Mouse (Mus musculus) hindlimb bud, embryonic 11.5 days (tissue): ENCODE measurements around the gene Bpifc.

Source experiments
- DNase-seq: peaks from one replicate; pipeline ENCODE4 v3.0.0-alpha.2; 2012; ENCODE audit warnings: low read depth, low spot score; ENCODE audit errors: extremely low spot score

The Bpifc gene

DNA sequence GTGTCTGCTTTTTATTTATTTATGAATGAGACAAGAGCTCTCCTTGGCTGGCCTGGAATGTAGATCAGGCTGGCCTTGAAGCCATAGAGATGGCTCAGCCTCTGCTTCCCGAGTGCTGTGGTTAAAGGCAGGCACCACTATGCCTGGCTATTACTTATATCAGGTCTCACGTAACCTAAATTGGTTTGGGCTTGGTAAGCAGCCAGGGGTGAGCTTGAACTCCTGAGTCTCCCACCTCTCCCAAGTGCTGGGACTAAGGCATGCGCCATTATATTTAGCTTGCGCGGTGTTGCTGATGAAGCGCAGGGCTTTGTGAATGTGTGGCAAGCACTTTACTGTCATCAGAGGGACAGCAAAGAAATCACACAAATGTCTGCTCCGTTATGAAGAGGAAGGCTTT is 6.1 kb upstream of the Bpifc start:
- DNase-seq: no peak

DNA sequence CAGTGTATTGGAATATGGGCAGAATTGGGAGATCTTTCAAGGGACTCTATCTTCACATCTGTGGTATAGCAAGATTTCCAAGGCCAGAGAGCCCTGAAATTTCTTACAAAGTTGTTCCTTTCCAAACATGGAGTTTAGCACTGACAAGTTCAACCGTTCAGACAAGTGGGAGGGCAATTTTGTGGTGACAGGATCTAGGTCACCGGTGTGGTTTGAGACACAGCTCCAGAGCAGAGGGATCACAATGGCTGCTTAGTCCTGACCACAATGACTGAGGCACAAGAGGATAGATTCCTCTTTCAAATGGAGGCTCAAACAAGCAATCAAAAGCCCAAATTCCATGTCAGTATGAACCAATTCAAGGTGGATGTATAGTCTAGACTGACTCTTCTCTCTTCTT is 523 bp downstream of the Bpifc start:
- no peak for DNase-seq

DNA sequence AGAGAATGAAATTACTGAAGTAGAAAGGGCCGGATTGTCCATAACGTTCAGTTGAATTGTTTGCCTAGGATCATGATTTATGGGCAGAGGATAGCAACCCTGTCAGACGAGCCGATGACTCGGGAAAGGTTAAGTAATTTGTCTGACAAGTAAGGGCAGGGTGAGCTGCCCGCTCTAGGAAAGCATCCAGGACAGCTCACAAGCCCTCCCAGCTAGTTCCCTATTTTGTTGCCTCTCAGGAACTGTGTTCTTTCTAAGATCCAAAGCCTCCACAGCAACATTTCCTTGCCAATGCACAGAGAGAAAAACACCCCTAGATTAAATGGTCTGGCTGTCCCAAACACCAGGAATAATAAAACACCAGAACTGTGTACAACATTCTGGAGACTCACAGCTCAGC is 1.1 kb downstream of the Bpifc start:
- no peak for DNase-seq

DNA sequence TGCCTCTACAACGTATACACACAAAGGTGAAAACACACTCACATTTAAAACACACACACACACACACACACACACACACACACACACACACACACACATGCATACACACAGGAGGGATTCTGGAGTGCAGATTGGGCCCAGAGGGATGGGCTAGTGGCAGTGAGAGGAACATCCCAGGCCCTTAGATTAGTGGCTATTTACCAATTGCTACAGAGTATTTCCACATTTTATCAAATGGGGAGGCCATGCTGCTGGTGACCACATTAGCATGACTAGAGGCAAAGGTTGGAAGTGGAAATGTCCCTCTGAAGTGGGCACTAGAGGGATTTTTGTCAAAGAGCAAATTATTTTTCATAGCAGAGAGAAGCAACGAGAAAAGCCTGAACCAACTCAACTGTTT is 2.0 kb downstream of the Bpifc start:
- DNase-seq: no peak

DNA sequence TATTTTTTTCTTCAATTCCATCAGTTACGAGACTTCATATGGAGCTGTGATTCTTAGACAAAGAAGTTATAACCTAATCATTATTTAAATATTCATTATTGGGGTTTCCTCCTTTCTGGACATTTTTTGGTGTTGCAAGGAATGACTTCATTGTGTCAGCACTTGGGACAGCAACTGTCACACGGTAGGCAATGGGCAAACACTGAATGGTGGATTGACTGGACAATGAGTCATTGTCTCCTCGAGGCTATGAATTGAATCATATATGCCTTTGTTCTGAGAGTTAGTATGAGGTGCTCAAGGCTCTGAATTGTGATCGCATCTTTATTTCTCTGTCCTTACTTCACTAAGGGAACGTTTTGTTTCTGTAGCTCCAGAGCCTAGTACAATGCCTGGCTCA is 5.2 kb downstream of the Bpifc start:
- no peak for DNase-seq

DNA sequence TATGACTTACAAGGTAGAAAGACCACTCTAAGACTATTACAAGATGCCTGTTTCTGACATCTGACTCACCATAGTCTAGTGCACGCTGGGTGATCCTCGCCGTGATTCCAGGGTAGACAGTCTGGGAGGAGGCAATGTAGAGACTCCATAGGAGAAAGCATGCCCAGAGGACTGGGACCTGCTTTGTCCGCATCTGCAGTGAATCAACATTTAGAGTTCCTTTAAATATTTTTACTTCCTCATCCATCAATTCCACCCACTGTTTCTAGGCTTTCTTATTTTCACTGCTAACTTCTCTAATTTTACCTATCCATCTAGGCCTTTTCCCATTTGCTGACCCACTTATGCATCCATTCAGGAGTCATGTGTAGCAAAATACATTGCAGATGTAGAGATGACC is 11.2 kb downstream of the Bpifc start:
- DNase-seq: no peak

DNA sequence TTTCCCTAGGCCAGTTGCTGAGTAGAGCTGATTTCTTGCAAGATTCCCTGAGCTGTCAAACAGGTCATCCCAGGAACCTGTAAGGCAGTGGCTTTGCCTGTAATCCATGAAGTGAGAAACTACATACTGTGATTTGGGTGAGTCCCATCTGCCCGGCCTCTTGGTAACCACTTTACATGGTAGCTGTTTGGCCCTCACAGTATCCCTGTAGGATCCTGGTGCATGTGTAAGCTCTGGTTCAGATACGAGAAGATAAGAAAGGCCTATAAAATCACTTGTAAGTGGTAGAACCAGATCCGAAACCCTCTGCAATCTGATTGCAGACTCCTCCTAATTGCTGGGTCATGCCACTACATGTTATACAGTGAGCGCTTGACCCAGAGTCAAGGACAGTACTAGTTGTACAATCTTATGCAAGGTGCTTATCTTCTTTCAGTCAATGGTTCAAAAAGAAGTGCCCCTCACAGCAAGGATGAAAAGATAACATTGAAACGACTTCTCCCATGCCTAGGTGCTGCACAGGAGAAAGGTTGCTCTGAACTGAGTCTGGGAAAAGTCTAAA is 17.1 kb downstream of the Bpifc start:
- no peak for DNase-seq

DNA sequence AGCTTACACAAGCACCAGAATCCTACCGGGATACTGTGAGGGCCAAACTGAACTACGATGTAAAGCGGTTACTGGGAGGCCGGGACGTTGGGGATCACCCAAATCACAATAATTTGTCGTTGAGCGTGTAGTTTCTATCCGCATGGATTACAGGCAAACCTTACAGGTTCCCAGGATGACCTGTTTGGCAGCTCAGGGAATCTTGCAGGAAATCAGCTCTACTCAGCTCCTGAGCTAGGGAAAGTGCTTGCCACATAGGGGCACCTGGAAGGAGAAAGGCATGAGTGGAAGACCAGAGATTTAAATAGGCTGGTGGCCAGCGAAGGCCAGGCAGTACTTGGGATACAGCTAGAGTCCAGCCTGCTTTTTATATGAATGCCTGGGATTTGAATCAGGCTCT is 17.9 kb downstream of the Bpifc start:
- DNase-seq: no peak

DNA sequence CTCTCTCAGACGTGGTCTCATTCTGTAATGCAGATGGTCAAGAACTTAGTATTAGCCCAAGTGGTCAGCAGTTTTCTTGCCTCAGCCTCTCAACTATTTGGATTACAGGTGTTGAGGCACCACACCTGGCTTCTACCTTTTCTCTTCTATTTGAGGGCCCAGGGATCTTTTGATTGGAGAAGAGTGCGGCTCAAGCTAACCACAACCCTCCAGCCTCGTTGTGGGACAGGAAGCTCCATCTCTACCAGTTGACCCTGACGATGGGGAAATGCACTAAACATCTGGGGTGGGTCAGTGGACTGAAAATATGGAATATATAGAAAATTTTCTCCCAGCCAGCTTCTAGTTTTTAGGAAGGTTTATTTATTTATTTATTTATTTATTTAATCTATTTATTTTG is 19.3 kb downstream of the Bpifc start:
- DNase-seq: no peak

DNA sequence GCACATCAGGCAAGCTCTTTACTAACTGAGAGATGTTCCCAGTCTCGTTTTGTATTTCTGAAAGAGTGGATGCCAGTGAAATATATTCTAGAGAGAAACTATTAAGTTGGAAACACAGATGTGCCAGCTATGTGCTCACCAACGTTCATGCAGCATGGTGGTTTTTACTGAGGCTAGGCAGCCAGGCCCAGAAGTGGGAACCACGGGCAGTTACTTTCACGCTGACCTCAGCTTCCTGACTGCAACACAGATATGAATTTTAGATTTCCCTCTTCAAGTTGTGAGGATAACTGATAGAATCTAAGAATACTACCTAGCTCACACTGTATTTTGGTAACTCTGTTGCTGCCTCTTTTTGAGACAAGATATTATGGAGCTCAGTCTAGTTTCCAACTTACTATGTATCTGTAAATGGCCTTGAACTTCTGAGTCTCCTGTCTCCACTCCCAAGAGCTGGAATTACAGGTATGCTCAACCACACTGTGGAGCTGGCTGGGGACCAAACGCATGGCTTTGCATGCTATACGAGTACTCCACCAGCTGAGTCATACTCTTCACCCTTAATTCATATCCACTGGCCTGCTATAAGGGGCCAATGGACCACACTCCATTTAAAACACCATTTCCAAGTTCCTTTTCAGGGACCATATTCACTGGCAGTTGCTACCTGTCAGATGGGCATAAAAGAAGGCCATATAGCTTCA is 22.1 kb downstream of the Bpifc start:
- DNase-seq: no peak

DNA sequence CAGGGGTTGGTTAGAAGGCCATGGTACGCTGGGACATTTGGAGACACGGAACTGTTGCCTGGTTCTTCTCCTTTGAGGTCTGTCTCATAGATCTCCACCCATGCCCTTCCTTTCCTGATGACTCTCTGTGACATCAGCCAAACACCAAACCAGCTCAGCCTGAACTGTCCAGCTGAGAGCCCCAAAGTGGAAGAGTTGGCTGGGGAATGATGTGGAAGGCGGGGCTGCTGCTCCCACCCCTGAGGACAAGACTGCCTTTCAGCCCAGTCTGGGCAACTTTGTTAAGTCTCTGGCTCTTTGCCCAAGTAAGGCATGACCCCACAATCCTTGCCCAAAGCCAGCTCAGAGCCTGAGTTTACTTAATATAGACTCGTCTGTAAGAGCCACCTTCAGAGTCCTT is 38.8 kb downstream of the Bpifc start:
- DNase-seq: no peak

DNA sequence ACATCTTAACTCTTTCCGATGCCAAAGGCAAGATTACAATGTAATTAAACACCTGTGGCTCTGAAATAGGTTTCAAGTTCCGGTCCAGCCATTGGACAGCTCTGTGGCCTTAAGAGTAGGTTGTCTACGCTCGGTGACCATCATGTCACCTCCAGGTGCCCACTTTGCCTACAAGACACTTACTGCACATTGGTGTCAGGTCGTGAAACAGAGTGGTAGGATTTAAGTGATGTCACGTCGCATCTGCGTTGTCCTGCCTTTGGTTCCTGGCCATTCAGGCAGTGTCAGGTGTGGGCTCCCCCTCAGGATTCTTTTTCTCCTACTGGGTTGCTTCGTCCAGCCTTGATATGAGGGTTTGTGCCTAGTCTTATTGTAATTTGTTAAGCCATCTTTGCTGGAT is 39.9 kb downstream of the Bpifc start:
- DNase-seq: no peak

DNA sequence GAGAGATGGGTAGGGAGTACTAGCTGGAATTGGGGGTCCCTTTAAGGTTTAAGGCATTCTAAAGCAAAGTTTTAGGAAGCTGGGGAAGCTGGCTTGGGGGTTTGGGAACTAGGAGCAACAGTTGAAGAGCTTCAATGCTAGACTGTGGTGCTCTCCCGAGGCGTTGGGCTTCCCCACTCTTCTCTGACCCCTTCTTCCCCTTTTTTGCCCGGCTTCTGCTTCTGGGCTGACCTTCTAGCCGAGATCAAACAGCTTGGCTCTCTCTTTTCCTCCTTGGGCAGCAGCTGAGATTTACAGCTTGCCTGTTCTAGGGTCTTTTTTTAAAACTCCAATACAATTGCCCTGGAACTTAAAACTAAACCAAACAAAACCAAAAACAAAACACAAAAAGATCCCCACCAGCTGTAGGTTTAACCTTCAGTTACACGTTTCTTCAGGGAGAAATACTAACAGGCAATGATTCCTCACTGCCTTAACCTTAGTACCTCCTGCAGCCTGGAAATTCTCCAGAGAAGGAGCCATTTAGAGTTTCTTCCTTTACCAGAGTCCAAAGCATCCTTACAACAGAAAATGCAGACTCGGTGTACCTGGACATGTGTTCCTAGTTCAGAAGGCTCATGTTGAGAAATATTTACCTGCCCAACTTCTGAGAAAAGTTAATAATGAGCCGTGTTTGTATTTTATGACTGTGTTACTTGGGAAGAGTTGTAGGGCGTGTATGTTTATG is 41.6 kb downstream of the Bpifc start:
- no peak for DNase-seq

DNA sequence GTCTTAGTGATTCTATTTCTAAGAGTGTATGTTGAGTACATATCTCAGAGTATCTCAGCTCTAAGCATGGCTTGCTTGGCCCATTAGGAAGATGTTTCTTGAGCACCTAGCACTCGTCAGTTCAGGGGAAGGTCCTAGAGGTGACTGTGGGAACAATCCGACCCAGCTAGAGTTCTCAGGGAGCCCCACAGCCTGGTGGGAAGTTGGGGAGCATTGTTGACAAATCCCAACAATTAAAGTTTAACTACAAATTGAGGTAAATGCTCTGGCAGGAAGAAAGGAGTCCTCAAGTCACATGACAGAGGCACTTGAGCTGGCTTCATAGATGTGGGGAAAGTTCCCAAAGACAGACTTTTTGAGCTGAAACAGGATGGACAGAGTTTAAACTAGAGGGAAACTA is 43.0 kb downstream of the Bpifc start:
- no peak for DNase-seq

DNA sequence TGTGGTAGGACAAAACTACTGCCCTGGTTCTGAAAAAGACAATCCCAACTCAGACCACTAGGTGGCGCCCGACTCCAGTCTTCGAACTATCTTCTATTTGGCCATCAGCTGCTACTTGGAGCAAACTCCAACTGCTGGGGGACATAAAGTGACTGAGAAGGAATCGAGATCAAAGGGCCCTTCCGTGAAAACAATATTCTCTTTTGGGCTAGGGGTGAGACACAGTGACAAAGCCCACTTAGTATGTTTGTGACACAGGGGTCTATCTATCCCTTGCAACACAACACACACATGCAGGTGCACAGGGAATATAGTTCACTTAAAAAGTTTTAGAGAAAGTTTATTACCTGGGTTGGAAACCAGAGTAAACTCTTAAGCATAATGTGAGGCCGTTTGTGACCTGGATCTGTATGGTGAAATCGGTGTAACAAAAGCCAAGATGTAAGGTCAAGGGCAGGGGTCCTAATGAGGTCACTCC is 43.5 kb downstream of the Bpifc start:
- peak; percentile 42 for DNase-seq

DNA sequence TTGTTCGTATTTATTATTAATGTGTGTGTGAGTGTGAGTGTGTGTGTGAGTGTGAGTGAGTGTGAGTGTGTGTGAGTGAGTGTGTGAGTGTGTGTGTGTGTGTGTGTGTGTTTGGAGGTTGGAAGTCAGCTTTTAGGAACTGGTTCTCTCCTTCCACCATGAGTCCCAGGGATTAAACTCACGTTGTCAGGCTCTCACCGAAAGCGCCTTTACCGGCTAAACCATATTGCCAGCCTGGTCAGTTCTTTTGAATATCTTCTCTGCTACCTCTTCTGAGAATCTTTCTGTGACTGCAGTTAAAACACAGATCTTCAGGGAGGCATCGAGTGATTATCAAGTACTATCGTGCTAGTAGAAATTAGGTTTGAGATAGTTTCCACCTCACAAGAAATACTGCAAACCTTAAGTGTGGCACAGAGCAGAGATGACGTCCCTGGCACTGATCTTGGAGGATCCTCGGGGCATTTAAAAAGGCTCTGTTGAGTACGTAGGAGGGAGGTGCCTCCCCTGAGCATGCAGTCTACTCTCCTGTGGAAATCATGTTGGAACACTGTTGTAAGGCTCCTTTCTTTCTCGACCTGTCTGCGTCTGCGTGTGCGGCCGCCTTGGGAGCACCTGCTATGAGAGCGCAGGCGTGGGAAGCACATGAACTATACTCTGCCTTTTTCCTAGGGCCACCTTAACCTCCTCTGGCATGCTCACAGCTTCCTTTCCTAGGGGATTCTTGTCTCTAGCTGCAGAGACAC is 44.1 kb downstream of the Bpifc start:
- DNase-seq: no peak

DNA sequence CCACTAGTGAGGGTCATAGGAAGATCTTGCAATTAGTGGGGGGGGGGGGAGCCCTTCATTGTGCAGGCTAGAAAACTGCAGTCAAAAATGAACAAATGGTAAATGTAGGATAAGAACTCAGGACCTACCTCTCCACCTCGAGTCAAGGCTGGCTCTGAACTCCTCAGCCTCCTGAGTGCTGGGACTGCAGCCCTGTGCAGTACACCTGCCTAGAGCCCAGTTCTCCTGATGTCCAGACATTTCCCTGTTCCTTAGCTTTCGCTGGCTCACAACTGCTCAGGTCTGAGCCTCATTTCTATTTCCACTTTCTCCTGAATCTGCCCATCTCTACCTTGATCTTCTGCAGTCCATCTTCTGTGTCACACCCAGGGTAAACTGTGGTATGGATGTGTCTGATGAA is 45.2 kb downstream of the Bpifc start:
- DNase-seq: no peak

DNA sequence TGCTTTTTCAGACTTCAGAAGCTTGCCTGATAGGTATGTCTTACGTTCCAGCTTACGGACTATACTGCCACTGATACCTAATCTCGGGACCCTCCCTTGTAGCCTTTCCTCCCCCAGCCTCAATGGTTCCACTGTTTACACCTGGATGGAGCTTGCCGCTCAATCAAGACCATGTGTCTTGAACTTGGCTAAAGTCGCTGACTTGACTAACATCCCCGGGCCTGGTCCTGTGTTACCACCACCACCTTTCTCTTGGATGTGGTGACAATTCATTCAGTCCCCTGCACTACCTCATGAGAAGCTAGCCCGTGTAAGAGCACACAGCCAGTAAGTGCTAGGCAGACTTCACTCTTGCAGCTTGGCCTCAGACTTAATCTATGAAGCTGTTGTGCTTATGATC is 47.4 kb downstream of the Bpifc start:
- DNase-seq: no peak

DNA sequence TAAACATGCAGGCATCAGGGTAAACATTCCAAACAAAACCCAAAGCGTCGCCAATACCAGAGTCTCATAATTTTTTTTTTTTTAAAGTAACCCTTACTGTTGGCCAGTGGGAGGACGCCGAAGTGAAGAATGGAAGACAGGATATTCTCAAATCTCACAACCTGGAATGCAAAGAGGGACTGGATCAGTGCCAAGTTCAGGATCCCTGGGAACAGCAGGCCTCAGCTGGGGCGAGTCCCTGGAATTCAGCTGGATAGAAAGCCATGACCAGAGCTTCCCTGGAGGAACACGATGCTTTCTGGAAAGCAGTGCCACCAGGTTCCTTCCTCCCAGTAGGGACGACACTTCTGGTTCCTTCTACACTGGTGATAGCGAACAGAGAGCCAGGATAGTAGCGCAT is 48.8 kb downstream of the Bpifc start:
- DNase-seq: no peak

DNA sequence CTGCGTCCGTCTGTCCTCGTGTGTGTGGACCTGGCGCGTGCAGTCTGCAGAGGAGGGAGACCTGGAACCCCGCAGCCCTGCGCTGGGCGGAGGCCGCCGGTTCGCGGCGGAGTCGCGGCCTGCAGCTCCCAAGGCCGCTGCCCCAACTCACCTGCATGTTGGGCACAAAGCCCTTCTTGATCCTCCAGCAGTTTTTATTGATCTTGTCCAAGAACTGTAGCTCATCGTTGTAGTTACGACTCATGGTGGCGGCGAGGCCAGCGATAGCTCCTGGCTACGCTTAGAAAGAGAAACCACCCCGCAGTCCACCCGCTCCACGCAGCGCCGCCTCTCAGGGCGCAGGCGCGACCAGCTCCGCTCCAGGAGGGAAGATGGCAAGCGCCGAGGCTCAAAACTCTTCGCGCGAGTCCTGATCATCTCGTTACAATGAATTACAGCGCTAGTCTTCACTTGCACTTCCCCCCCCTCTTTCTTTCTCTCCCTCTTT is 54.2 kb downstream of the Bpifc start, which contains the start of gene Rtcb:
TSS of gene Rtcb (minus strand) at position 360 of the 487 bp plus-strand sequence.
- peak; percentile 84 for DNase-seq

DNA sequence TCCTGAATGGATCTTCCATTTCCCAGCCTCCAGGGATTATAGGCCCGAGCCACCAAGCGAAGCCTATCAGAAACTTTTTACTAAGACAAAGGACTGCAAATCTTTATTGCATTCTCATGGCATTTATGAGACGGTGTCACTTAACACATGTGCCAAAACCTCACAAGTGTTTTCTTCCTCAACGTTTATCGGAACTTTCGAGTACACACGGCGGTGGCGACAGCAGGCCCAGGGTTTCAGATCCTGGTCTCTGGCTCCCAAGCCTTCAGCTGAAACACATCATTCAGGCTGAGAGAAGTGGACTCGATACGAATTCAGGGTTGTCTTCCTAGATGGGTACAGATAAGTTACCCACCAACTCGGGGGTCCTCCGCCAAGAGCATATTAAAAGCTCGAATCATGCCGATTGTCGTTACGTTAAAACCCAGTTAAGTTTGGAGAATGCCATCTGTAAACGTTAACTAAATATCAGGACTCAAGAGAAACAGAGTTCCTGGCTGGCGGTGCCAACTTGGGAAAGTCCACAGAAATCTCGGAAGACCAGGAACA is 54.8 kb downstream of the Bpifc start:
- DNase-seq: no peak
